Mouse (Mus musculus) megakaryocyte, embryonic 14.5 days (primary cell): ENCODE data around the gene Stap2.

Source experiments
- FLI1 ChIP-seq: IDR thresholded peaks from 2 replicates; pipeline ENCODE4 v1.6.1; 2012; ENCODE audit warnings: low read length, inconsistent platforms, mixed read lengths
- GATA1 ChIP-seq: IDR thresholded peaks from 3 replicates; pipeline ENCODE4 v1.6.1; 2012; ENCODE audit warnings: mixed read lengths, low read length, inconsistent platforms, borderline replicate concordance

- TF ChIP-seq GATA1 (no peak), FLI1 (no peak)
These were observed 56.7 kb downstream of the Stap2 start for GRCm38 (mm10) chr17:55948647-55949046.
